Mouse (Mus musculus): ENCODE results near the gene Slc4a1.

Slc4a1 gene

GRCm38 (mm10) chr11:102304141-102304540 lies 61.9 kb downstream of the Slc4a1 start:
- no peak for DNase-seq (ENCODE audit: low spot score in 2 of 2)

GRCm38 (mm10) chr11:102299839-102300238 lies 66.2 kb downstream of the Slc4a1 start:
- DNase-seq (ENCODE audit: low spot score in 2 of 2), result peak; percentile 49 to 68

Measured in spleen, postnatal 36 days (tissue).